Mouse (Mus musculus) cerebellum, adult 8-10 months (tissue): ENCODE results near the gene Tmem19.

Experiments used
- DNase-seq: peaks from one replicate; pipeline ENCODE4 v3.0.0; 2022

The Tmem19 gene

DNA sequence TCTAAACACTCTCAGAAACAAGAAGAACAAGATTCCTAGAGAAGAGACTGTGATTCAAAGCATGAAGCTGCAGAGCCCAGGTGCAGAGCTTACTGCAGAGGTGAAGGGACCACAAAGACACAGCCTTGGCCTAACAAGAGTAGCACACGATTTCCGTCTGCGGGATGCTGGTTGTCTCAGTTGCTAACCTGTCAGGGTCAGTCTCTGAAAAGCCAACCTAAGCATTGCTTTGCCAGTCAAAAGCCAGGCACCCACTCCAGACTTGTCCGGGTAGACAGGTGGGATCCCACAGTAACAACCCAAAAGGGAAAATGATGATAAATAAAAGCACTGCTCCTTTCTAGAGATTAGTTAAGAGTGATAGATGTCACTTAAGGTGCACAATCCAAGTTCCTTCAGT, 53.1 kb downstream of the Tmem19 start:
- no peak for DNase-seq

DNA sequence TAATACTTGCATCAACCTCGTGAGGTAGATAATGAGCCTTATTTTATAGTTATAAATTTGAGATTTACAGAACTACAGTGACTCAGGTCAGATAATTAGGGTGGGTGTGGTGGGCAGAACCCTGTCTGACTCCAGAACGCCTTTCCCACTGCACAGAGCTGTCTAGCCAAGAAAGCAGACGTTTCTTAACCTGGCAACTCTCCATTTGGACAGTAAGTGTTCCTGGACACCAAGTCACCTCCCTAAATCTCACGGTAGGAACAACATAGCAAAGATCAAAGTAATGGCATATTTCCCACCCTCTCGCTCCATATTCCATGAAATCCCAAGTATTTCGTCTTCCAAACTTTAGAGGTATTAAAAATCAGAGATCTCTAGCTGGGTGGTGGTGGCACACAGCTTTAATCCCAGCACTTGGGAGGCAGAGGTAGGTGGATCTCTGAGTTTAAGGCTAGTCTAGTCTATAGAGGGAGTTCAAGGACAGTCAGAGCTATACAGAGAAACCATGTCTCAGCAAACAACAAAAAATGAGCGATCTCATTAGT, 54.9 kb downstream of the Tmem19 start:
- DNase-seq = no peak

DNA sequence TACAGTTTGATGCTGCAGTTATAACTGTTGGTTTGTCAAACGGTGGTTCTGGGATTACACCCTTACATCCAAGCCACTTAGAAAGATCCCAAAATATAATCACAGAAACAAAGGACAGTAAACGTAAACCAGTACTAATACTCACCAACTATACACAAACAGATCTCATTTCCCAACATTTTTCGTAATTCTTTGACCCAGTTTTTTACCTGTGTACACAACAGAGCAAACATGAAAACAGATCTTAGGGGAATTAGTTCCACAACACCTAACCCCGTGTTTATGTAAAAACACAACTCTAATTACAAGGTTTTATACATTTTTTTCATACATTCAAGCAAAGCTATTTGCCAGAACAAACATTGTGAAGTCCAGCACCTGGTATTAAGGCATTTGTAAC, 63.6 kb downstream of the Tmem19 start:
- no peak for DNase-seq

DNA sequence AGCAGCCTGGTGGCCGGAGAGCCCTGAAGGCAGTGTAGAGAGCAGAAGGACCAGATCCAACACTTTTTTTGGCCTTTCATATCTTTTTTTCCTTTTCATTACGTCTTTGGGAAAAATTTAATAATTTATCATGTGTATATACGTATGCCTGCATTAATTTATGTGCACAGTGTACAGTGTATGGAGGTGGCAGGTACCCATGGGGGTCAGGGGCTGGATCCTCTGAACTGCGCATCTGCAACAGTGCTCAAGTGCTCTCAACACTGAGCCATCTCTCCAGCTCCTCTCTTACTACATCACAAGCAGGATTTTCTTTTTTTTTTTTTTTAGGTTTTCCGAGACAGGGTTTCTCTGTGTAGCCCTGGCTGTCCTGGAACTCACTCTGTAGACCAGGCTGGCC, 64.7 kb downstream of the Tmem19 start:
- no peak for DNase-seq

DNA sequence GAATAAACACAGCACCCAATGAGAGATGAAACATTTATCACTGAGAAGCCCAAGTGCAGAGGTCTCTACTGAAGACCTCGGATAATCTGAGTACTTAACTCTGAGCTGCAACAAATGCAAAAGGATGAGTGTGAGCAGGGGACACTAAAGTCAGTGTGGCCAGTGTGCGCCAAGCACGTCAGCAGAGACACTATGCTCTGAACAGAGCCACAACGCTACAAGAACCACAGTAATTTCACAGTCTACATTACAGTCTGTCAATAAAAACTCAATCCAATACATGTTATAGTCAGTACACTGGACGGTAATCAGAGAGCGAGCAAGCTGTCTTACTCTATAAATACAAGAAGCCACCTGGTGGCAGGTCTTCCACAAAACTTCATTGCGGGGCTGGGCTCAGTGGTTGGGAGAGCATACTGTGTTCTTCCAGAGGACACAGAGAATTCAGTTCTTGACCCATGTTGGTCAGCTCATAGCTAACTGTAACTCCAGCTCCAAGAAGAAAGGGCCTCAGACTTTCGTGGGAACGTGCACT, 65.8 kb downstream of the Tmem19 start:
- DNase-seq = no peak

DNA sequence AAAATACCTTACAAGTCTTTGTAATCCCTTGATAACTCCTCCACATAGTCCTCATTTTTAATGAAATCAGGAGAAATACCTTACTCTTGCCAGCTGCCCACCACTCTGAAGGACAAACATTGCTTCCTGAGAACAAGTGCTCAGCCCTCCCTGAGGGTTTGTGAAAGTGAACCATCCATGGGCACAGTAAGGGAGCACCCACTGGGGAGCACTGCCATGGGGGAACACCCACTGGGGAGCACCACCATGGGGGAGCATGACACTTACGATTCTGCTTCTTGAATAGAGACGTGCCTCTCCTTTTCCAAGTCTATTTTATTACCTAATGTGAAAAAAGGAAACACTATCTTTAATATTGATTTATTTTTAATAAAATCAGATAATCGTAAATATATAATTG, 67.1 kb downstream of the Tmem19 start:
- no peak for DNase-seq

DNA sequence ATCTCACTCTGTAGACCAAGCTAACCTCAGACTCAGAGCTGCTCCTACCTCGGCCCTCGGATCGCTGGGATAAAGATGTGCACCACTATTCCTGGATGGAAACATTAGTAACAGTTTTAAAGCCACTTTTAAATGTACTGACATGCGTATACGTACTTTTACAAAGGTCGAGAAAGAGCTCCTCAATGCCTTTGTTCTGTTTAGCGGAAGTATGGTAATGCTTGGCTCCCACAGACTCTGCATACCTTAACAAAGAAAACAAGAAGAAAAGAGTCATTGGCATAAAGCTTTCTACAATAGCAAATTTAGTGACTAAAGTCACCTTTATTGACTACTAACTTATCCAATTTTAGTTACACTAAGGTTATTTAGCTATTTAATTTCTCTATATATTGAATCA, 67.6 kb downstream of the Tmem19 start:
- DNase-seq = no peak

DNA sequence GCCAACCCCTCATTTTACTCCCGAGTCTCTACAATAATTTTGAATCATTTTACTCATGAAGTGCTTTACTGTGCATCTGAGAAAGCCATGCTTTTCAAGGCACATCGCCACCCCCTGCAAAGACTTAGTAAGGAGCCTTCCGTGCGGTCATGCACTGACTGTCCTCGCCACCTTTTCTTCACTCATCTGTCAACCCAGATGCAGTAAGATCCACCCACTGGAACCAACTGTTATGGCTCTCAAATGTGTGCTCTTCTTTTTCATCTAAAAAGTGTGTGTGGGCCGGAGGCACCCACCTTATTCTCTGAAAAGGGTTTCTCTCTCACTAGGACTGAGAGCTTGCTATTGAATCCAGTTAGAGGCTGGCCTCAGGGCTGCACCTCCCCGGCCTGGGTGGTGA, 68.4 kb downstream of the Tmem19 start:
- DNase-seq = no peak

DNA sequence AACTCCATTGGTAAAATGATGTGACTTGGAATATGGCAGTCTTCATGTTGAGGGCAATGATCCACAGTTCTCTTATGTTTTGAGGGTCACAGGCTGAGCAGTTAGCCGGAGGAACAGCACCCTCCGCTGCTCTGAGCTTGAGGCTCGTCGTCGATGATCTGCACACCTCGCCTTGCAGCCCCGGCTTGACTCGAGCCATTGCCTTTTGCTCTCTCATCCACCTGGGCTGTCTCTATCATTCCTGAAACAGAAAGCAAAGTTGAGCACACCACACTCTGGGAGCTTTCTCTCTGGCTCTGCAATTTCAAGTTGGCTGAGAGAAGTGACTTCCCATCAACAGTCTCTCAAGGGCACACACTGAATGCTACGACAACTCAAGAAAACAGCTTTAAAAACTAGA, 71.6 kb downstream of the Tmem19 start:
- DNase-seq = no peak
